Mouse (Mus musculus) hindbrain, postnatal 0 days (tissue): ENCODE measurements around the gene Rgs12. TPM values are rescaled to one million over a fixed set of nuclear protein-coding genes. Genes with fewer than 3 reads are reported as not detected.

Experiments used
- ATAC-seq: fragments of 200-750 bp; cut with Nextera tagmentation; 2 replicates; pipeline ENCODE4 v1.8.0; 2017; ENCODE audit warnings: mild to moderate bottlenecking, moderate TSS enrichment, moderate library complexity
- DNase-seq: peaks from one replicate; pipeline ENCODE4 v3.0.0-alpha.2; 2015; ENCODE audit warnings: low spot score
- H3K27ac ChIP-seq: fragments of 300-500 bp; sonication (generic); 2 replicates; pipeline ENCODE4 v1.5.1; 2014; ENCODE audit warnings: mild to moderate bottlenecking
- H3K27me3 ChIP-seq: fragments of 300-500 bp; sonication (generic); 2 replicates; pipeline ENCODE4 v1.6.1; 2014; ENCODE audit warnings: low read length, mixed read lengths; ENCODE audit not compliant: insufficient read depth
- H3K36me3 ChIP-seq: fragments of 300-500 bp; sonication (generic); 2 replicates; pipeline ENCODE4 v1.6.1; 2014; ENCODE audit warnings: low read length, mixed read lengths; ENCODE audit not compliant: insufficient read depth
- H3K4me1 ChIP-seq: fragments of 300-500 bp; sonication (generic); 2 replicates; pipeline ENCODE4 v1.6.1; 2014; ENCODE audit warnings: antibody characterized with exemption, low read length, mixed read lengths; ENCODE audit not compliant: insufficient read depth
- H3K4me2 ChIP-seq: fragments of 300-500 bp; sonication (generic); 2 replicates; pipeline ENCODE4 v1.6.1; 2014; ENCODE audit warnings: low read depth, mild to moderate bottlenecking, low read length, moderate library complexity, mixed read lengths
- H3K4me3 ChIP-seq: fragments of 300-500 bp; sonication (generic); 2 replicates; pipeline ENCODE4 v1.5.1; 2014; ENCODE audit warnings: low read length
- H3K9ac ChIP-seq: fragments of 300-500 bp; sonication (generic); replicated peaks from 2 replicates; pipeline ENCODE4 v1.6.1; 2014; ENCODE audit warnings: mild to moderate bottlenecking, low read length, moderate library complexity, mixed read lengths
- H3K9me3 ChIP-seq: fragments of 300-500 bp; sonication (generic); 2 replicates; pipeline ENCODE4 v1.6.1; 2016; ENCODE audit warnings: low read length, mixed read lengths
- CTCF ChIP-seq: IDR thresholded peaks from 2 replicates; pipeline ENCODE4 v1.5.1; 2016; ENCODE audit warnings: antibody characterized with exemption, control low read depth, low read depth
- WGBS: fragments of 180-500 bp; shearing (Covaris S2); extraction: QIAGEN DNeasy Blood & Tissue Kit; methylation state at CpG from one replicate; pipeline ENCODE4 v1.1.7; 2014; 5-methylcytosine and 5-hydroxymethylcytosine counted together
- polyA plus RNA-seq: library from polyadenylated mRNA; unstranded; fragments of >200 nt; fragmentation: Nextera tagmentation; extraction: Ambion mirVana; gene quantifications from 2 replicates; pipeline ENCODE4 v1.2.1, GENCODE M21; 2015
- total RNA-seq: library from RNA; depleted of rRNA; stranded (reverse); fragments of >200 nt; gene quantifications from 2 replicates; pipeline ENCODE4 v1.2.3, GENCODE M21; 2014

The Rgs12 gene
- total and polyA plus RNA-seq, 2 experiments from 2014 or later: 35.1 to 62.5 TPM

GRCm38 (mm10) chr5:34976540-34977292, 27.5 kb downstream of the Rgs12 start:
- Histone ChIP-seq H3K4me1 (no peaks in the 10 kb centered on the region; the same call in 1 of the 2 replicates), H3K4me3 (no peak overlapping the region), H3K36me3 (no peaks in the 10 kb centered on the region), H3K9me3 (no peaks in the 10 kb centered on the region), H3K27me3 (no peaks in the 10 kb centered on the region), H3K27ac (0 out of 2 replicates have a peak overlapping the region, but pooled peaks have one; percentile 5), H3K4me2 (no peak overlapping the region), H3K9ac (no peak overlapping the region)
- WGBS: 87% methylated on average over 9 of the region's 9 CpGs
- no peak for ATAC-seq
- TF ChIP-seq CTCF: no peak
- DNase-seq: no peak

- WGBS: 63% methylated on average over 6 of the region's 6 CpGs
- TF ChIP-seq CTCF: no peak
Observed at GRCm38 (mm10) chr5:34980099-34980498, 30.9 kb downstream of the Rgs12 start.

GRCm38 (mm10) chr5:34981734-34982133, 32.5 kb downstream of the Rgs12 start:
- Histone ChIP-seq H3K9me3 (no peaks in the 10 kb centered on the region), H3K9ac (no peak overlapping the region), H3K4me2 (no peak overlapping the region), H3K4me1 (no peaks in the 10 kb centered on the region), H3K27me3 (no peaks in the 10 kb centered on the region), H3K27ac (no peak overlapping the region), H3K4me3 (no peak overlapping the region), H3K36me3 (peaks cover 8% of the 10 kb centered on the region; the same call in 1 of the 2 replicates)
- WGBS: 54% methylated on average over 3 of the region's 3 CpGs
- DNase-seq: no peak
- no peak for ATAC-seq
- TF ChIP-seq CTCF: no peak

More at GRCm38 (mm10) chr5:34980099-34980498, 30.9 kb downstream of the Rgs12 start:
- no peaks in the 10 kb centered on the region for H3K27me3 ChIP-seq
- H3K4me2 ChIP-seq: no peak overlapping the region
- ATAC-seq (no peak), DNase-seq (no peak)
- no peaks in the 10 kb centered on the region; the same call in 1 of the 2 replicates for H3K4me1 ChIP-seq
- H3K9ac ChIP-seq: no peak overlapping the region
- H3K4me3 ChIP-seq: no peak overlapping the region
- H3K36me3 ChIP-seq: peaks cover 8% of the 10 kb centered on the region; the same call in 1 of the 2 replicates
- H3K27ac ChIP-seq: no peak overlapping the region
- H3K9me3 ChIP-seq: no peaks in the 10 kb centered on the region

- 79% methylated on average over 2 of the region's 2 CpGs for WGBS
- TF ChIP-seq CTCF: no peak
- DNase-seq (no peak), ATAC-seq (no peak)
- peaks cover 8% of the 10 kb centered on the region; the same call in 1 of the 2 replicates for H3K4me1 ChIP-seq
- H3K27ac ChIP-seq: no peak overlapping the region
- H3K4me2 ChIP-seq: no peak overlapping the region
- no peaks in the 10 kb centered on the region for H3K9me3 ChIP-seq
- H3K4me3 ChIP-seq: no peak overlapping the region
- no peak overlapping the region for H3K9ac ChIP-seq
- peaks cover 8% of the 10 kb centered on the region; the same call in 1 of the 2 replicates for H3K36me3 ChIP-seq
- no peaks in the 10 kb centered on the region for H3K27me3 ChIP-seq
Observed at GRCm38 (mm10) chr5:34984933-34985332, 35.7 kb downstream of the Rgs12 start.

GRCm38 (mm10) chr5:34985867-34986266, 36.6 kb downstream of the Rgs12 start:
- peaks cover 8% of the 10 kb centered on the region; the same call in 1 of the 2 replicates for H3K36me3 ChIP-seq
- H3K4me1 ChIP-seq: peaks cover 8% of the 10 kb centered on the region; the same call in 1 of the 2 replicates
- H3K4me2 ChIP-seq: no peak overlapping the region
- H3K4me3 ChIP-seq: no peak overlapping the region
- WGBS: 47% methylated on average over 2 of the region's 2 CpGs
- ATAC-seq (0 out of 2 replicates have a peak, but pooled peaks have one; percentile 17), DNase-seq (peak; percentile 76)
- H3K9ac ChIP-seq: no peak overlapping the region
- peak; percentile 80 for TF ChIP-seq CTCF
- H3K9me3 ChIP-seq: no peaks in the 10 kb centered on the region
- no peak overlapping the region for H3K27ac ChIP-seq
- H3K27me3 ChIP-seq: no peaks in the 10 kb centered on the region

- no peak overlapping the region for H3K4me3 ChIP-seq
- H3K27me3 ChIP-seq: no peaks in the 10 kb centered on the region
- H3K4me1 ChIP-seq: peaks cover 8% of the 10 kb centered on the region; the same call in 1 of the 2 replicates
- no peak for ATAC-seq
- H3K9me3 ChIP-seq: no peaks in the 10 kb centered on the region
- no peak overlapping the region for H3K9ac ChIP-seq
- peaks cover 8% of the 10 kb centered on the region; the same call in 1 of the 2 replicates for H3K36me3 ChIP-seq
- WGBS: 82% methylated on average over 2 of the region's 2 CpGs
- DNase-seq: no peak
- H3K4me2 ChIP-seq: no peak overlapping the region
- TF ChIP-seq CTCF: no peak
- no peak overlapping the region for H3K27ac ChIP-seq
Observed at GRCm38 (mm10) chr5:34987396-34987795, 38.2 kb downstream of the Rgs12 start.

GRCm38 (mm10) chr5:34988690-34989089, 39.4 kb downstream of the Rgs12 start:
- no peak overlapping the region for H3K27ac ChIP-seq
- H3K27me3 ChIP-seq: no peaks in the 10 kb centered on the region
- H3K36me3 ChIP-seq: peaks cover 5% of the 10 kb centered on the region; the same call in 1 of the 2 replicates
- H3K4me3 ChIP-seq: no peak overlapping the region
- peak; percentile 40 for DNase-seq
- H3K4me1 ChIP-seq: peaks cover 8% of the 10 kb centered on the region; the same call in 1 of the 2 replicates
- H3K9me3 ChIP-seq: no peaks in the 10 kb centered on the region
- ATAC-seq: no peak
- no peak overlapping the region for H3K9ac ChIP-seq
- no peak for TF ChIP-seq CTCF
- WGBS: 70% methylated on average over 5 of the region's 5 CpGs
- H3K4me2 ChIP-seq: no peak overlapping the region
